Mouse (Mus musculus): ENCODE measurements at regions not wholly inside any gene's neighbourhood (a gene's known extent, or its start where the extent isn't known, plus 50 kb on each side); places are given as distances from the start of the nearest gene placed in this dataset.
A peak's percentile ranks its signal among the peaks of the same experiment; 100 is the strongest.

- Histone ChIP-seq H3K36me3 (ENCODE audit: control insufficient read depth, insufficient read depth, low read length, poor library complexity, severe bottlenecking) (no peaks in the 10 kb centered on the region), H3K9ac (ENCODE audit: insufficient read depth, low read depth, low read length, poor library complexity, severe bottlenecking) (no peak overlapping the region), H3K4me1 (ENCODE audit: control insufficient read depth in 2 of 2, insufficient read depth in 2 of 2, low read length in 2 of 2, poor library complexity in 1 of 2) (no peaks in the 10 kb centered on the region), H3K4me3 (ENCODE audit: insufficient read depth in 1 of 2, low read depth in 1 of 2, low read length in 2 of 2, poor library complexity in 1 of 2, severe bottlenecking in 1 of 2) (no peak overlapping the region), H3K27ac (ENCODE audit: insufficient read depth, low read depth, low read length, poor library complexity, severe bottlenecking) (no peak overlapping the region), H3K9me3 (ENCODE audit: control insufficient read depth, insufficient read depth, low read depth, low read length) (no peaks in the 10 kb centered on the region)
- in situ Hi-C loops (cut with MboI; ENCODE audit: low sequenced_read_pairs in 2 of 2, unreplicated experiment in 2 of 2), result no loop called here
- DNase-seq (ENCODE audit: low read depth, low spot score), result no peak
- no peak for TF ChIP-seq MAFK (IDR thresholded peaks at IDR 0.05; ENCODE audit: insufficient read depth, low read depth, low read length)
- TF ChIP-seq ZNF384 (IDR thresholded peaks at IDR 0.05; ENCODE audit: low read depth, low read length), result 0 out of 2 replicates have a peak, but pooled peaks have one; percentile 44
These were observed 304.6 kb upstream of the Zeb2 start for GRCm38 (mm10) chr2:45421774-45422173.

GRCm38 (mm10) chr2:45408136-45408535 lies 290.9 kb upstream of the Zeb2 start:
- no peaks in the 10 kb centered on the region for H3K9me3 ChIP-seq (ENCODE audit: control insufficient read depth, insufficient read depth, low read depth, low read length)
- H3K27ac ChIP-seq (ENCODE audit: insufficient read depth, low read depth, low read length, poor library complexity, severe bottlenecking), result no peak overlapping the region
- no peaks in the 10 kb centered on the region for H3K36me3 ChIP-seq (ENCODE audit: control insufficient read depth, insufficient read depth, low read length, poor library complexity, severe bottlenecking)
- in situ Hi-C loops (cut with MboI; ENCODE audit: low sequenced_read_pairs in 2 of 2, unreplicated experiment in 2 of 2), result no loop called here
- H3K4me3 ChIP-seq (ENCODE audit: insufficient read depth in 1 of 2, low read depth in 1 of 2, low read length in 2 of 2, poor library complexity in 1 of 2, severe bottlenecking in 1 of 2), result no peak overlapping the region
- no peak for TF ChIP-seq ZC3H11A (IDR thresholded peaks at IDR 0.05; ENCODE audit: borderline replicate concordance, low read depth, low read length)
- TF ChIP-seq HCFC1 (IDR thresholded peaks at IDR 0.05; ENCODE audit: borderline replicate concordance, insufficient read depth, low read length), result no peak
- no peak for TF ChIP-seq CHD2 (IDR thresholded peaks at IDR 0.05; ENCODE audit: low read depth, low read length)
- TF ChIP-seq ZNF384 (IDR thresholded peaks at IDR 0.05; ENCODE audit: low read depth, low read length), result no peak
- TF ChIP-seq MAFK (IDR thresholded peaks at IDR 0.05; ENCODE audit: insufficient read depth, low read depth, low read length), result no peak
- H3K9ac ChIP-seq (ENCODE audit: insufficient read depth, low read depth, low read length, poor library complexity, severe bottlenecking), result no peak overlapping the region
- H3K4me1 ChIP-seq (ENCODE audit: control insufficient read depth in 2 of 2, insufficient read depth in 2 of 2, low read length in 2 of 2, poor library complexity in 1 of 2), result no peaks in the 10 kb centered on the region
- no peak for DNase-seq (ENCODE audit: low read depth, low spot score)

GRCm38 (mm10) chr2:45389902-45390492 lies 272.8 kb upstream of the Zeb2 start:
- H3K4me3 ChIP-seq (ENCODE audit: insufficient read depth in 1 of 2, low read depth in 1 of 2, low read length in 2 of 2, poor library complexity in 1 of 2, severe bottlenecking in 1 of 2), result no peak overlapping the region
- no peak overlapping the region for H3K9ac ChIP-seq (ENCODE audit: insufficient read depth, low read depth, low read length, poor library complexity, severe bottlenecking)
- DNase-seq (ENCODE audit: low read depth, low spot score), result no peak
- no peak for TF ChIP-seq ZC3H11A (IDR thresholded peaks at IDR 0.05; ENCODE audit: borderline replicate concordance, low read depth, low read length)
- TF ChIP-seq MAFK (IDR thresholded peaks at IDR 0.05; ENCODE audit: insufficient read depth, low read depth, low read length), result no peak
- no peaks in the 10 kb centered on the region for H3K4me1 ChIP-seq (ENCODE audit: control insufficient read depth in 2 of 2, insufficient read depth in 2 of 2, low read length in 2 of 2, poor library complexity in 1 of 2)
- in situ Hi-C loops (cut with MboI; ENCODE audit: low sequenced_read_pairs in 2 of 2, unreplicated experiment in 2 of 2), result no loop called here
- no peaks in the 10 kb centered on the region for H3K9me3 ChIP-seq (ENCODE audit: control insufficient read depth, insufficient read depth, low read depth, low read length)
- H3K27ac ChIP-seq (ENCODE audit: insufficient read depth, low read depth, low read length, poor library complexity, severe bottlenecking), result no peak overlapping the region
- no peaks in the 10 kb centered on the region for H3K36me3 ChIP-seq (ENCODE audit: control insufficient read depth, insufficient read depth, low read length, poor library complexity, severe bottlenecking)

GRCm38 (mm10) chr2:45371268-45371667 lies 254.1 kb upstream of the Zeb2 start:
- Histone ChIP-seq H3K4me3 (ENCODE audit: insufficient read depth in 1 of 2, low read depth in 1 of 2, low read length in 2 of 2, poor library complexity in 1 of 2, severe bottlenecking in 1 of 2) (no peak overlapping the region), H3K9ac (ENCODE audit: insufficient read depth, low read depth, low read length, poor library complexity, severe bottlenecking) (no peak overlapping the region), H3K27ac (ENCODE audit: insufficient read depth, low read depth, low read length, poor library complexity, severe bottlenecking) (no peak overlapping the region), H3K4me1 (ENCODE audit: control insufficient read depth in 2 of 2, insufficient read depth in 2 of 2, low read length in 2 of 2, poor library complexity in 1 of 2) (no peaks in the 10 kb centered on the region), H3K9me3 (ENCODE audit: control insufficient read depth, insufficient read depth, low read depth, low read length) (no peaks in the 10 kb centered on the region), H3K36me3 (ENCODE audit: control insufficient read depth, insufficient read depth, low read length, poor library complexity, severe bottlenecking) (no peaks in the 10 kb centered on the region)
- in situ Hi-C loops (cut with MboI; ENCODE audit: low sequenced_read_pairs in 2 of 2, unreplicated experiment in 2 of 2), result no loop called here
- TF ChIP-seq MAFK (IDR thresholded peaks at IDR 0.05; ENCODE audit: insufficient read depth, low read depth, low read length) (no peak), HCFC1 (IDR thresholded peaks at IDR 0.05; ENCODE audit: borderline replicate concordance, insufficient read depth, low read length) (no peak), ZNF384 (IDR thresholded peaks at IDR 0.05; ENCODE audit: low read depth, low read length) (no peak), CHD2 (IDR thresholded peaks at IDR 0.05; ENCODE audit: low read depth, low read length) (no peak), ZC3H11A (IDR thresholded peaks at IDR 0.05; ENCODE audit: borderline replicate concordance, low read depth, low read length) (no peak)
- no peak for DNase-seq (ENCODE audit: low read depth, low spot score)

GRCm38 (mm10) chr2:45370615-45370968 lies 253.4 kb upstream of the Zeb2 start:
- Histone ChIP-seq H3K9ac (ENCODE audit: insufficient read depth, low read depth, low read length, poor library complexity, severe bottlenecking) (no peak overlapping the region), H3K36me3 (ENCODE audit: control insufficient read depth, insufficient read depth, low read length, poor library complexity, severe bottlenecking) (no peaks in the 10 kb centered on the region), H3K4me3 (ENCODE audit: insufficient read depth in 1 of 2, low read depth in 1 of 2, low read length in 2 of 2, poor library complexity in 1 of 2, severe bottlenecking in 1 of 2) (no peak overlapping the region), H3K4me1 (ENCODE audit: control insufficient read depth in 2 of 2, insufficient read depth in 2 of 2, low read length in 2 of 2, poor library complexity in 1 of 2) (no peaks in the 10 kb centered on the region), H3K27ac (ENCODE audit: insufficient read depth, low read depth, low read length, poor library complexity, severe bottlenecking) (no peak overlapping the region), H3K9me3 (ENCODE audit: control insufficient read depth, insufficient read depth, low read depth, low read length) (no peaks in the 10 kb centered on the region)
- in situ Hi-C loops (cut with MboI; ENCODE audit: low sequenced_read_pairs in 2 of 2, unreplicated experiment in 2 of 2), result no loop called here
- TF ChIP-seq CHD2 (IDR thresholded peaks at IDR 0.05; ENCODE audit: low read depth, low read length), result no peak
- no peak for TF ChIP-seq MAFK (IDR thresholded peaks at IDR 0.05; ENCODE audit: insufficient read depth, low read depth, low read length)
- TF ChIP-seq ZNF384 (IDR thresholded peaks at IDR 0.05; ENCODE audit: low read depth, low read length), result no peak
- TF ChIP-seq HCFC1 (IDR thresholded peaks at IDR 0.05; ENCODE audit: borderline replicate concordance, insufficient read depth, low read length), result no peak
- TF ChIP-seq ZC3H11A (IDR thresholded peaks at IDR 0.05; ENCODE audit: borderline replicate concordance, low read depth, low read length), result no peak
- DNase-seq (ENCODE audit: low read depth, low spot score), result no peak

Data from ES-E14 (cell line).